Mouse (Mus musculus): ENCODE measurements around the gene Rad18.

GRCm38 (mm10) chr6:112686485-112686884 is 10.0 kb downstream of the Rad18 start:
- TF ChIP-seq CTCF (IDR thresholded peaks at IDR 0.05; ENCODE audit: extremely low read depth, insufficient read length, insufficient replicate concordance, low read depth, low read length) (no peak), POLR2A (IDR thresholded peaks at IDR 0.05; ENCODE audit: low read depth, low read length) (no peak)

Measured in small intestine, adult 2 months (tissue).